Mouse (Mus musculus) liver, embryonic 16.5 days (tissue): ENCODE measurements around the gene Ubtf. TPM values are rescaled to one million over a fixed set of nuclear protein-coding genes. Genes with fewer than 3 reads are reported as not detected.
A peak's percentile ranks its signal among the peaks of the same experiment; 100 is the strongest.

Experiments
- ATAC-seq: fragments of 200-750 bp; cut with Nextera tagmentation; 2 replicates; pipeline ENCODE4 v1.8.0; 2017; ENCODE audit warnings: low read depth, mild to moderate bottlenecking, moderate number of reproducible peaks, moderate library complexity
- H3K27ac ChIP-seq: fragments of 300-500 bp; sonication (generic); 2 replicates; pipeline ENCODE4 v1.5.1; 2014; ENCODE audit warnings: mild to moderate bottlenecking, low read length
- H3K27me3 ChIP-seq: fragments of 300-500 bp; sonication (generic); 2 replicates; pipeline ENCODE4 v1.6.1; 2014; ENCODE audit warnings: low read depth, low read length, mixed read lengths; ENCODE audit not compliant: control insufficient read depth, insufficient read depth
- H3K36me3 ChIP-seq: fragments of 300-500 bp; sonication (generic); 2 replicates; pipeline ENCODE4 v1.6.1; 2014; ENCODE audit warnings: mild to moderate bottlenecking; ENCODE audit not compliant: control insufficient read depth, insufficient read depth
- H3K4me1 ChIP-seq: fragments of 300-500 bp; sonication (generic); 2 replicates; pipeline ENCODE4 v1.6.1; 2014; ENCODE audit warnings: low read depth, low read length, mixed read lengths; ENCODE audit not compliant: control insufficient read depth
- H3K4me2 ChIP-seq: fragments of 300-500 bp; sonication (generic); 2 replicates; pipeline ENCODE4 v1.6.1; 2014; ENCODE audit warnings: low read depth, low read length, mixed read lengths
- H3K4me3 ChIP-seq: fragments of 300-500 bp; sonication (generic); 2 replicates; pipeline ENCODE4 v1.5.1; 2014; ENCODE audit warnings: low read depth, mild to moderate bottlenecking, low read length
- H3K9ac ChIP-seq: fragments of 300-500 bp; sonication (generic); 2 replicates; pipeline ENCODE4 v1.6.1; 2014; ENCODE audit warnings: low read depth, low read length
- H3K9me3 ChIP-seq: fragments of 300-500 bp; sonication (generic); replicated peaks from 2 replicates; pipeline ENCODE4 v1.6.1; 2016; ENCODE audit warnings: low read length; ENCODE audit not compliant: control insufficient read depth
- WGBS: fragments of 180-500 bp; shearing (Covaris S2); extraction: QIAGEN DNeasy Blood & Tissue Kit; methylation state at CpG from one replicate; pipeline ENCODE4 v1.1.7; 2014; ENCODE audit not compliant: insufficient replicate concordance; 5-methylcytosine and 5-hydroxymethylcytosine counted together
- polyA plus RNA-seq: library from polyadenylated mRNA; unstranded; fragments of >200 nt; fragmentation: Nextera tagmentation; extraction: Ambion mirVana; gene quantifications from 2 replicates; pipeline ENCODE4 v1.2.1, GENCODE M21; 2015

The Ubtf gene
- polyA plus RNA-seq, 1 experiment from 2014 or later = 46.4 TPM

- peak overlapping the region; percentile 96 for H3K27ac ChIP-seq
- H3K9me3 ChIP-seq = no peaks in the 10 kb centered on the region
- no peak for ATAC-seq
- H3K4me1 ChIP-seq = peaks cover 61% of the 10 kb centered on the region
- peak overlapping the region; percentile 90 for H3K9ac ChIP-seq
- 69% methylated on average over 8 of the region's 8 CpGs for WGBS
- peaks cover 8% of the 10 kb centered on the region for H3K27me3 ChIP-seq
- H3K4me2 ChIP-seq = peak overlapping the region; percentile 85
- H3K36me3 ChIP-seq = peaks cover 62% of the 10 kb centered on the region
- peak overlapping the region; percentile 76 for H3K4me3 ChIP-seq
These were observed 42.4 kb upstream of the Ubtf start for GRCm38 (mm10) chr11:102361776-102362495.

- WGBS = 64% methylated on average over 10 of the region's 10 CpGs
- Histone ChIP-seq H3K36me3 (peaks cover 98% of the 10 kb centered on the region), H3K4me3 (peak overlapping the region; percentile 76), H3K27ac (peak overlapping the region; percentile 96), H3K9ac (peak overlapping the region; percentile 90), H3K27me3 (peaks cover 9% of the 10 kb centered on the region), H3K9me3 (no peaks in the 10 kb centered on the region), H3K4me1 (peaks cover 64% of the 10 kb centered on the region), H3K4me2 (peak overlapping the region; percentile 85)
- ATAC-seq = no peak
These were observed 38.8 kb upstream of the Ubtf start for GRCm38 (mm10) chr11:102358365-102358764.

- no peaks in the 10 kb centered on the region for H3K9me3 ChIP-seq
- H3K36me3 ChIP-seq = peaks cover 100% of the 10 kb centered on the region
- no peak for ATAC-seq
- WGBS = 63% methylated on average over 31 of the region's 31 CpGs
- H3K4me3 ChIP-seq = peak overlapping the region; percentile 76
- peak overlapping the region; percentile 96 for H3K27ac ChIP-seq
- peak overlapping the region; percentile 90 for H3K9ac ChIP-seq
- H3K4me1 ChIP-seq = peaks cover 78% of the 10 kb centered on the region
- H3K4me2 ChIP-seq = peak overlapping the region; percentile 85
- peaks cover 9% of the 10 kb centered on the region for H3K27me3 ChIP-seq
These were observed 37.3 kb upstream of the Ubtf start for GRCm38 (mm10) chr11:102356636-102357350.

- WGBS = 85% methylated on average over 12 of the region's 12 CpGs
- Histone ChIP-seq H3K9ac (no peak overlapping the region; the same call in 1 of the 2 replicates), H3K9me3 (no peaks in the 10 kb centered on the region), H3K4me1 (peaks cover 75% of the 10 kb centered on the region), H3K36me3 (peaks cover 100% of the 10 kb centered on the region), H3K27ac (peak overlapping the region; percentile 96; the same call in 1 of the 2 replicates), H3K4me3 (peak overlapping the region; percentile 76), H3K27me3 (peaks cover 9% of the 10 kb centered on the region), H3K4me2 (peak overlapping the region; percentile 85)
- ATAC-seq = no peak
These were observed 36.6 kb upstream of the Ubtf start for GRCm38 (mm10) chr11:102356190-102356589.

GRCm38 (mm10) chr11:102355501-102355900 is 36.0 kb upstream of the Ubtf start:
- Histone ChIP-seq H3K4me1 (peaks cover 69% of the 10 kb centered on the region), H3K36me3 (peaks cover 100% of the 10 kb centered on the region), H3K4me2 (peak overlapping the region; percentile 85), H3K27ac (peak overlapping the region; percentile 26; the same call in 1 of the 2 replicates), H3K9ac (no peak overlapping the region), H3K27me3 (peaks cover 9% of the 10 kb centered on the region), H3K9me3 (no peaks in the 10 kb centered on the region), H3K4me3 (peak overlapping the region; percentile 76)
- peak; percentile 10; the same call in 1 of the 2 replicates for ATAC-seq
- 50% methylated on average over 3 of the region's 3 CpGs for WGBS

- H3K9me3 ChIP-seq = no peaks in the 10 kb centered on the region
- H3K36me3 ChIP-seq = peaks cover 95% of the 10 kb centered on the region
- no peak for ATAC-seq
- H3K9ac ChIP-seq = no peak overlapping the region
- WGBS = 42% methylated on average over 8 of the region's 8 CpGs
- H3K4me1 ChIP-seq = peaks cover 48% of the 10 kb centered on the region
- no peak overlapping the region; the same call in 1 of the 2 replicates for H3K4me3 ChIP-seq
- peaks cover 9% of the 10 kb centered on the region for H3K27me3 ChIP-seq
- peak overlapping the region; percentile 71 for H3K27ac ChIP-seq
- H3K4me2 ChIP-seq = no peak overlapping the region
These were observed 33.5 kb upstream of the Ubtf start for GRCm38 (mm10) chr11:102353021-102353431.

GRCm38 (mm10) chr11:102352378-102352777 is 32.8 kb upstream of the Ubtf start:
- 65% methylated on average over 5 of the region's 5 CpGs for WGBS
- Histone ChIP-seq H3K36me3 (peaks cover 88% of the 10 kb centered on the region), H3K4me2 (no peak overlapping the region), H3K4me1 (peaks cover 42% of the 10 kb centered on the region), H3K9me3 (no peaks in the 10 kb centered on the region), H3K9ac (no peak overlapping the region), H3K4me3 (no peak overlapping the region), H3K27me3 (peaks cover 3% of the 10 kb centered on the region; the same call in 1 of the 2 replicates), H3K27ac (peak overlapping the region; percentile 71)
- ATAC-seq = no peak

GRCm38 (mm10) chr11:102350981-102351523 is 31.5 kb upstream of the Ubtf start:
- WGBS = 85% methylated on average over 17 of the region's 17 CpGs
- no peak for ATAC-seq
- no peaks in the 10 kb centered on the region for H3K9me3 ChIP-seq
- peak overlapping the region; percentile 24; the same call in 1 of the 2 replicates for H3K27ac ChIP-seq
- H3K4me2 ChIP-seq = no peak overlapping the region
- H3K9ac ChIP-seq = no peak overlapping the region
- no peaks in the 10 kb centered on the region for H3K27me3 ChIP-seq
- peaks cover 29% of the 10 kb centered on the region for H3K4me1 ChIP-seq
- H3K4me3 ChIP-seq = no peak overlapping the region
- peaks cover 75% of the 10 kb centered on the region for H3K36me3 ChIP-seq
